Mouse (Mus musculus) heart, postnatal 0 days (tissue): ENCODE measurements around the gene Gnb2.

ENCODE experiments used
- CTCF ChIP-seq: IDR thresholded peaks from 2 replicates; pipeline ENCODE4 v1.5.1; 2016; ENCODE audit warnings: antibody characterized with exemption, control low read depth, low read depth
- EP300 ChIP-seq: IDR thresholded peaks from 2 replicates; pipeline ENCODE4 v1.6.1; 2016; ENCODE audit warnings: antibody characterized with exemption, low read depth

DNA sequence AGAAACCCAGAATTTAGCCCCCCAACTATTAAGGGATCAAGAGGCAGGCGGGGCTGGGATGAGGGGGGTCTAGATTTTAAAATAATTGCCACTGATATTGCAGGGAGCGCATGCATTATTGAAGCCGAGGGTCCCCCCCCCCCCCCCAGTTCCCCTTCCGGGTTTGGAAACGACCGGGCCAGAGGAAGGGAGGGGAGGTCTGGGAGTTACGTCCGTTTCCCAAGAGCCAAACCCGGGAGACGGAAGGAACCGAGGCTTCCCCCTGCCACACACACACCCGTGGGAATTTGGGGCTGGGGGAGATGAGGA, 548 bp downstream of the Gnb2 start:
- no peak for TF ChIP-seq EP300
- no peak for TF ChIP-seq CTCF
